Mouse (Mus musculus): Measurements from ENCODE around the gene Vmn1r77. TPM values are rescaled to one million over a fixed set of nuclear protein-coding genes. Genes with fewer than 3 reads are reported as not detected.

Vmn1r77 gene
- not detected for polyA plus RNA-seq (2014; fragmentation: Illumina TruSeq; extraction: RNeasy Lipid Tissue Mini Kit (QIAGEN cat#74804); ENCODE audit: low replicate concordance)

DNA sequence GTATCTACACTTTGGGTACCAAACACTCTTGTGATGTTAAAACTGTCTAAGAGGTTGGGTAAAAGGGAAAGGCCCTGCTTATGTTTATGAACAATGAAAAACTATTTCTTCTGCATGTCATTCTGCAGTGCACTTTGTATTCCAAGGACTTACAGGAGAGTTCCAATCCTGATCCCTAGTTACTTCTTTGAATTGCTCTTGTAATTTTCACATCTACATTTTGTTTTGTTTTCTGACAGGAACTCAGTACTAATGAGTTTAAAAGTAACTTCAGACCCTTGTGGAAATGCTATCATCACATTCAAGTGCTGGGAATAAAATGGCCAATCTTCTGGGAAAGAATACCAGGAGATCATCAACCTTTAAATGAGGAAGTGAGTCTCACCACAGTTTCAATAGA lies at the start of gene Vmn1r77:
TSS of gene Vmn1r77 (plus strand) at position 301 of the 400 bp plus-strand sequence.

Other genes with a start within 250 kb of the Vmn1r77 start
- gene Vmn1r74, start 202.8 kb upstream of the Vmn1r77 start, polyA plus RNA-seq (2014; fragmentation: Illumina TruSeq; extraction: RNeasy Lipid Tissue Mini Kit (QIAGEN cat#74804); ENCODE audit: low replicate concordance): not detected
- not detected for gene Vmn1r75, start 162.1 kb upstream of the Vmn1r77 start, polyA plus RNA-seq (2014; fragmentation: Illumina TruSeq; extraction: RNeasy Lipid Tissue Mini Kit (QIAGEN cat#74804); ENCODE audit: low replicate concordance)
- not detected for gene Vmn1r76, start 98.5 kb upstream of the Vmn1r77 start, polyA plus RNA-seq (2014; fragmentation: Illumina TruSeq; extraction: RNeasy Lipid Tissue Mini Kit (QIAGEN cat#74804); ENCODE audit: low replicate concordance)
- gene Vmn1r78, start 113.5 kb downstream of the Vmn1r77 start, polyA plus RNA-seq (2014; fragmentation: Illumina TruSeq; extraction: RNeasy Lipid Tissue Mini Kit (QIAGEN cat#74804); ENCODE audit: low replicate concordance): not detected
- not detected for gene Vmn1r79, start 134.5 kb downstream of the Vmn1r77 start, polyA plus RNA-seq (2014; fragmentation: Illumina TruSeq; extraction: RNeasy Lipid Tissue Mini Kit (QIAGEN cat#74804); ENCODE audit: low replicate concordance)
- not detected for gene Vmn1r80, start 152.5 kb downstream of the Vmn1r77 start, polyA plus RNA-seq (2014; fragmentation: Illumina TruSeq; extraction: RNeasy Lipid Tissue Mini Kit (QIAGEN cat#74804); ENCODE audit: low replicate concordance)
- not detected for gene Vmn1r81, start 231.5 kb downstream of the Vmn1r77 start, polyA plus RNA-seq (2014; fragmentation: Illumina TruSeq; extraction: RNeasy Lipid Tissue Mini Kit (QIAGEN cat#74804); ENCODE audit: low replicate concordance)